Mouse (Mus musculus) hindlimb bud, embryonic 11.5 days (tissue): ENCODE measurements around the gene Tmem165.

ENCODE experiments used
- DNase-seq: peaks from one replicate; pipeline ENCODE4 v3.0.0-alpha.2; 2012; ENCODE audit warnings: low read depth, low spot score; ENCODE audit errors: extremely low spot score

Gene Tmem165

GRCm38 (mm10) chr5:76183750-76184261, at the start of gene Tmem165:
TSS of gene Tmem165 (plus strand) at chr5:76183880.
- DNase-seq, result peak; percentile 39

GRCm38 (mm10) chr5:76135644-76136043, 48.0 kb upstream of the Tmem165 start:
- DNase-seq, result no peak

GRCm38 (mm10) chr5:76136271-76136670, 47.4 kb upstream of the Tmem165 start:
- DNase-seq, result no peak

- DNase-seq, result no peak
Observed at GRCm38 (mm10) chr5:76137586-76137985, 46.1 kb upstream of the Tmem165 start.

GRCm38 (mm10) chr5:76138071-76138470, 45.6 kb upstream of the Tmem165 start:
- no peak for DNase-seq

- DNase-seq, result no peak
Observed at GRCm38 (mm10) chr5:76138512-76138911, 45.2 kb upstream of the Tmem165 start.

GRCm38 (mm10) chr5:76139171-76139671, 44.5 kb upstream of the Tmem165 start:
- no peak for DNase-seq

GRCm38 (mm10) chr5:76139808-76140729, 43.6 kb upstream of the Tmem165 start, which contains the start of gene Srd5a3:
TSS of gene Srd5a3 (plus strand) at chr5:76140271.
- DNase-seq, result peak; percentile 57

GRCm38 (mm10) chr5:76140730-76141066, 43.0 kb upstream of the Tmem165 start:
- DNase-seq, result peak; percentile 26

GRCm38 (mm10) chr5:76143356-76143755, 40.3 kb upstream of the Tmem165 start:
- DNase-seq, result no peak

GRCm38 (mm10) chr5:76146401-76146800, 37.3 kb upstream of the Tmem165 start:
- DNase-seq, result no peak

GRCm38 (mm10) chr5:76149436-76149835, 34.2 kb upstream of the Tmem165 start:
- no peak for DNase-seq

- DNase-seq, result no peak
Observed at GRCm38 (mm10) chr5:76152956-76153355, 30.7 kb upstream of the Tmem165 start.

- no peak for DNase-seq
Observed at GRCm38 (mm10) chr5:76153430-76153829, 30.2 kb upstream of the Tmem165 start.

- DNase-seq, result no peak
Observed at GRCm38 (mm10) chr5:76154434-76155165, 29.1 kb upstream of the Tmem165 start.

- no peak for DNase-seq
Observed at GRCm38 (mm10) chr5:76159555-76159954, 24.1 kb upstream of the Tmem165 start.

GRCm38 (mm10) chr5:76160086-76160485, 23.6 kb upstream of the Tmem165 start:
- DNase-seq, result no peak

- no peak for DNase-seq
Observed at GRCm38 (mm10) chr5:76161491-76161890, 22.2 kb upstream of the Tmem165 start.

GRCm38 (mm10) chr5:76162926-76163325, 20.8 kb upstream of the Tmem165 start:
- DNase-seq, result no peak

GRCm38 (mm10) chr5:76163828-76164390, 19.8 kb upstream of the Tmem165 start:
- no peak for DNase-seq

GRCm38 (mm10) chr5:76164827-76165226, 18.9 kb upstream of the Tmem165 start:
- DNase-seq, result no peak
